Mouse (Mus musculus) heart, postnatal 0 days (tissue): Measurements from ENCODE around the gene Pdcd1lg2. TPM values are rescaled to one million over a fixed set of nuclear protein-coding genes. Genes with fewer than 3 reads are reported as not detected.

Experiments used
- ATAC-seq: fragments of 200-750 bp; cut with Nextera tagmentation; 2 replicates; pipeline ENCODE4 v1.8.0; 2017; ENCODE audit warnings: low read depth, moderate number of reproducible peaks, moderate library complexity; ENCODE audit not compliant: insufficient read depth
- DNase-seq: peaks from one replicate; pipeline ENCODE4 v3.0.0-alpha.2; 2016; ENCODE audit warnings: low spot score
- H3K27ac ChIP-seq: fragments of 300-500 bp; sonication (generic); 2 replicates; pipeline ENCODE4 v1.5.1; 2014; ENCODE audit warnings: low read depth, mild to moderate bottlenecking
- H3K27me3 ChIP-seq: fragments of 300-500 bp; sonication (generic); 2 replicates; pipeline ENCODE4 v1.6.1; 2014; ENCODE audit warnings: low read length, mixed read lengths; ENCODE audit not compliant: control insufficient read depth, insufficient read depth
- H3K36me3 ChIP-seq: fragments of 300-500 bp; sonication (generic); replicated peaks from 2 replicates; pipeline ENCODE4 v1.6.1; 2014; ENCODE audit warnings: low read length, mixed read lengths; ENCODE audit not compliant: control insufficient read depth, insufficient read depth
- H3K4me1 ChIP-seq: fragments of 300-500 bp; sonication (generic); 2 replicates; pipeline ENCODE4 v1.6.1; 2014; ENCODE audit warnings: antibody characterized with exemption; ENCODE audit not compliant: control insufficient read depth, insufficient read depth
- H3K4me2 ChIP-seq: fragments of 300-500 bp; sonication (generic); 2 replicates; pipeline ENCODE4 v1.6.1; 2014; ENCODE audit warnings: low read depth, mild to moderate bottlenecking, low read length, moderate library complexity
- H3K4me3 ChIP-seq: fragments of 300-500 bp; sonication (generic); 2 replicates; pipeline ENCODE4 v1.5.1; 2014; ENCODE audit warnings: low read depth, low read length
- H3K9ac ChIP-seq: fragments of 300-500 bp; sonication (generic); replicated peaks from 2 replicates; pipeline ENCODE4 v1.6.1; 2014; ENCODE audit warnings: low read depth, low read length, mixed read lengths
- H3K9me3 ChIP-seq: fragments of 300-500 bp; sonication (generic); replicated peaks from 2 replicates; pipeline ENCODE4 v1.6.1; 2016; ENCODE audit warnings: low read length; ENCODE audit not compliant: control insufficient read depth
- CTCF ChIP-seq: IDR thresholded peaks from 2 replicates; pipeline ENCODE4 v1.5.1; 2016; ENCODE audit warnings: antibody characterized with exemption, control low read depth, low read depth
- EP300 ChIP-seq: IDR thresholded peaks from 2 replicates; pipeline ENCODE4 v1.6.1; 2016; ENCODE audit warnings: antibody characterized with exemption, low read depth
- WGBS: fragments of 180-500 bp; shearing (Covaris S2); extraction: QIAGEN DNeasy Blood & Tissue Kit; methylation state at CpG from one replicate; pipeline ENCODE4 v1.1.7; 2014; 5-methylcytosine and 5-hydroxymethylcytosine counted together
- polyA plus RNA-seq: library from polyadenylated mRNA; unstranded; fragments of >200 nt; fragmentation: Nextera tagmentation; extraction: Ambion mirVana; gene quantifications from 2 replicates; pipeline ENCODE4 v1.2.1, GENCODE M21; 2015
- total RNA-seq: library from RNA; depleted of rRNA; stranded (reverse); fragments of >200 nt; gene quantifications from 2 replicates; pipeline ENCODE4 v1.2.3, GENCODE M21; 2014; ENCODE audit warnings: low replicate concordance

Pdcd1lg2 gene
- total and polyA plus RNA-seq, 2 experiments from 2014 or later, result not detected

- Histone ChIP-seq H3K36me3 (no peaks in the 10 kb centered on the region), H3K27ac (no peak overlapping the region), H3K9ac (no peak overlapping the region), H3K4me3 (no peak overlapping the region), H3K9me3 (no peaks in the 10 kb centered on the region), H3K4me1 (no peaks in the 10 kb centered on the region; the same call in 1 of the 2 replicates), H3K4me2 (no peak overlapping the region), H3K27me3 (no peaks in the 10 kb centered on the region)
- DNase-seq (no peak), ATAC-seq (no peak)
- WGBS, result 61% methylated on average over 12 of the region's 12 CpGs
- TF ChIP-seq EP300 (no peak), CTCF (no peak)
Measured at GRCm38 (mm10) chr19:29370112-29370511, 40.6 kb upstream of the Pdcd1lg2 start.

- DNase-seq, result no peak
- TF ChIP-seq CTCF, result no peak
- TF ChIP-seq EP300, result no peak
- ATAC-seq, result no peak
- no peaks in the 10 kb centered on the region for H3K27me3 ChIP-seq
- WGBS, result 89% methylated on average over 7 of the region's 7 CpGs
- H3K4me1 ChIP-seq, result no peaks in the 10 kb centered on the region; the same call in 1 of the 2 replicates
- no peaks in the 10 kb centered on the region for H3K36me3 ChIP-seq
- no peaks in the 10 kb centered on the region for H3K9me3 ChIP-seq
- no peak overlapping the region for H3K4me2 ChIP-seq
- no peak overlapping the region for H3K4me3 ChIP-seq
- H3K9ac ChIP-seq, result no peak overlapping the region
- H3K27ac ChIP-seq, result no peak overlapping the region
Measured at GRCm38 (mm10) chr19:29370545-29371283, 40.0 kb upstream of the Pdcd1lg2 start.

- no peak for TF ChIP-seq EP300
- TF ChIP-seq CTCF, result no peak
- no peaks in the 10 kb centered on the region; the same call in 1 of the 2 replicates for H3K4me1 ChIP-seq
- no peak for ATAC-seq
- no peak overlapping the region for H3K27ac ChIP-seq
- peak overlapping the region; percentile 14; the same call in 1 of the 2 replicates for H3K4me3 ChIP-seq
- 78% methylated on average over 18 of the region's 18 CpGs for WGBS
- no peak overlapping the region for H3K9ac ChIP-seq
- DNase-seq, result no peak
- no peaks in the 10 kb centered on the region for H3K27me3 ChIP-seq
- H3K4me2 ChIP-seq, result peak overlapping the region; percentile 27
- no peaks in the 10 kb centered on the region for H3K36me3 ChIP-seq
- H3K9me3 ChIP-seq, result no peaks in the 10 kb centered on the region
Measured at GRCm38 (mm10) chr19:29371284-29372081, 39.2 kb upstream of the Pdcd1lg2 start.

GRCm38 (mm10) chr19:29372138-29372537 is 38.6 kb upstream of the Pdcd1lg2 start:
- WGBS, result 53% methylated on average over 4 of the region's 4 CpGs
- DNase-seq, result no peak

GRCm38 (mm10) chr19:29372621-29373020 is 38.1 kb upstream of the Pdcd1lg2 start:
- ATAC-seq, result no peak
- Histone ChIP-seq H3K9ac (no peak overlapping the region), H3K4me1 (no peaks in the 10 kb centered on the region; the same call in 1 of the 2 replicates), H3K36me3 (no peaks in the 10 kb centered on the region), H3K9me3 (no peaks in the 10 kb centered on the region), H3K27ac (no peak overlapping the region), H3K27me3 (no peaks in the 10 kb centered on the region), H3K4me3 (no peak overlapping the region), H3K4me2 (peak overlapping the region; percentile 27; the same call in 1 of the 2 replicates)
- 91% methylated on average over 3 of the region's 3 CpGs for WGBS
- DNase-seq, result no peak
- no peak for TF ChIP-seq CTCF
- no peak for TF ChIP-seq EP300

More at GRCm38 (mm10) chr19:29372138-29372537, 38.6 kb upstream of the Pdcd1lg2 start:
- no peak for ATAC-seq
- no peak for TF ChIP-seq CTCF
- no peak for TF ChIP-seq EP300
- Histone ChIP-seq H3K36me3 (no peaks in the 10 kb centered on the region), H3K4me3 (peak overlapping the region; percentile 14; the same call in 1 of the 2 replicates), H3K9ac (no peak overlapping the region), H3K27me3 (no peaks in the 10 kb centered on the region), H3K27ac (no peak overlapping the region), H3K9me3 (no peaks in the 10 kb centered on the region), H3K4me2 (peak overlapping the region; percentile 27), H3K4me1 (no peaks in the 10 kb centered on the region; the same call in 1 of the 2 replicates)
